Mouse (Mus musculus) MEL (cell line): Measurements from ENCODE around the gene Sfxn1. TPM values are rescaled to one million over a fixed set of nuclear protein-coding genes. Genes with fewer than 3 reads are reported as not detected.

ENCODE experiments used
- DNase-seq: peaks from one replicate; pipeline ENCODE4 v3.0.0; 2011; ENCODE audit warnings: low read depth, low spot score
- H3K27ac ChIP-seq: 2 replicates; pipeline ENCODE4 v1.5.1; 2012; ENCODE audit warnings: low read depth, mild to moderate bottlenecking, control low read depth, low read length, moderate library complexity; ENCODE audit not compliant: control insufficient read depth
- H3K27me3 ChIP-seq, 2 experiments: fragments of 150-350 bp in 1 of 2; sonication (generic) in 1 of 2; 2 replicates each; pipeline ENCODE4 v1.6.1; 2012; ENCODE audit warnings: low read length in 2 of 2, mild to moderate bottlenecking in 2 of 2, improper control_type of control experiment in 1 of 2, moderate library complexity in 1 of 2; ENCODE audit not compliant: insufficient read depth in 2 of 2, control insufficient read depth in 1 of 2
- H3K36me3 ChIP-seq, 2 experiments: 2 replicates each; pipeline ENCODE4 v1.6.1; 2012 to 2014; ENCODE audit warnings: low read length in 2 of 2, improper control_type of control experiment in 1 of 2, inconsistent platforms in 1 of 2, mild to moderate bottlenecking in 1 of 2; ENCODE audit not compliant: insufficient read depth in 2 of 2, control insufficient read depth in 1 of 2
- H3K4me1 ChIP-seq, 2 experiments: fragments of 150-350 bp in 1 of 2; sonication (generic) in 1 of 2; 2 replicates each; pipeline ENCODE4 v1.6.1; 2012; ENCODE audit warnings: low read length in 2 of 2, improper control_type of control experiment in 1 of 2, mild to moderate bottlenecking in 1 of 2; ENCODE audit not compliant: insufficient read depth in 2 of 2, control insufficient read depth in 1 of 2
- H3K4me3 ChIP-seq, 2 experiments: fragments of 150-350 bp in 1 of 2; sonication (generic) in 1 of 2; 2 replicates each; pipeline ENCODE4 v1.5.1; 2012; ENCODE audit warnings: low read depth in 2 of 2, low read length in 2 of 2, mild to moderate bottlenecking in 2 of 2, moderate library complexity in 2 of 2, control low read depth in 1 of 2, improper control_type of control experiment in 1 of 2; ENCODE audit not compliant: control insufficient read depth in 1 of 2, insufficient read depth in 1 of 2
- H3K79me2 ChIP-seq: 2 replicates; pipeline ENCODE4 v1.6.1; 2012; ENCODE audit warnings: mild to moderate bottlenecking, low read length, moderate library complexity; ENCODE audit not compliant: control insufficient read depth, poor library complexity, insufficient read depth
- H3K9ac ChIP-seq: 2 replicates; pipeline ENCODE4 v1.6.1; 2012; ENCODE audit warnings: low read depth, mild to moderate bottlenecking, control low read depth, low read length, moderate library complexity; ENCODE audit not compliant: control insufficient read depth, poor library complexity, severe bottlenecking
- H3K9me3 ChIP-seq: fragments of 150-350 bp; sonication (generic); replicated peaks from 2 replicates; pipeline ENCODE4 v1.6.1; 2012; ENCODE audit warnings: mild to moderate bottlenecking, low read length, improper control_type of control experiment, moderate library complexity; ENCODE audit not compliant: insufficient read depth
- BHLHE40 ChIP-seq: IDR thresholded peaks from 2 replicates; pipeline ENCODE4 v1.6.1; 2012; ENCODE audit warnings: low read depth, mild to moderate bottlenecking, inconsistent platforms, low read length, improper control_type of control experiment, borderline replicate concordance
- CHD1 ChIP-seq: IDR thresholded peaks from 2 replicates; pipeline ENCODE4 v1.6.1; 2012; ENCODE audit warnings: low read depth, mild to moderate bottlenecking, inconsistent platforms, low read length, improper control_type of control experiment
- CHD2 ChIP-seq: IDR thresholded peaks from 2 replicates; pipeline ENCODE4 v1.6.1; 2011; ENCODE audit warnings: low read length, improper control_type of control experiment
- CTCF ChIP-seq, 3 experiments: IDR thresholded peaks in 2 of 3; conservative IDR thresholded peaks in 1 of 3; 2 replicates each; pipeline ENCODE4 v1.5.1; 2011 to 2012; ENCODE audit warnings: low read length in 3 of 3, low read depth in 2 of 3, mild to moderate bottlenecking in 2 of 3, improper control_type of control experiment in 1 of 3, inconsistent platforms in 1 of 3, mixed read lengths in 1 of 3, moderate library complexity in 1 of 3; ENCODE audit not compliant: control insufficient read depth in 1 of 3, insufficient read depth in 1 of 3, poor library complexity in 1 of 3, severe bottlenecking in 1 of 3
- E2F4 ChIP-seq: IDR thresholded peaks from 2 replicates; pipeline ENCODE4 v1.6.1; 2011; ENCODE audit warnings: low read depth, low read length, improper control_type of control experiment, borderline replicate concordance
- ELF1 ChIP-seq: IDR thresholded peaks from 2 replicates; pipeline ENCODE4 v1.6.1; 2014; ENCODE audit warnings: low read depth, mild to moderate bottlenecking, inconsistent platforms, low read length, improper control_type of control experiment, moderate library complexity
- EP300 ChIP-seq, 2 experiments: IDR thresholded peaks; 2 replicates each; pipeline ENCODE4 v1.6.1; 2011; ENCODE audit warnings: improper control_type of control experiment in 2 of 2, low read length in 2 of 2, low read depth in 1 of 2, mild to moderate bottlenecking in 1 of 2
- ETS1 ChIP-seq: IDR thresholded peaks from 2 replicates; pipeline ENCODE4 v1.6.1; 2012; ENCODE audit warnings: low read depth, mild to moderate bottlenecking, inconsistent platforms, low read length, improper control_type of control experiment, moderate library complexity
- GABPA ChIP-seq: IDR thresholded peaks from 2 replicates; pipeline ENCODE4 v1.6.1; 2012; ENCODE audit warnings: low read depth, mild to moderate bottlenecking, inconsistent platforms, low read length, improper control_type of control experiment, moderate library complexity
- GATA1 ChIP-seq: IDR thresholded peaks from 2 replicates; pipeline ENCODE4 v1.6.1; 2011; ENCODE audit warnings: low read depth, low read length, improper control_type of control experiment
- JUND ChIP-seq: IDR thresholded peaks from 2 replicates; pipeline ENCODE4 v1.6.1; 2011; ENCODE audit warnings: low read depth, mild to moderate bottlenecking, improper control_type of control experiment, low read length
- MAX ChIP-seq: IDR thresholded peaks from 2 replicates; pipeline ENCODE4 v1.6.1; 2011; ENCODE audit warnings: low read length, improper control_type of control experiment
- MXI1 ChIP-seq: IDR thresholded peaks from 2 replicates; pipeline ENCODE4 v1.6.1; 2011; ENCODE audit warnings: mild to moderate bottlenecking, low read depth, low read length, improper control_type of control experiment
- MYB ChIP-seq: IDR thresholded peaks from 2 replicates; pipeline ENCODE4 v1.6.1; 2011; ENCODE audit warnings: mild to moderate bottlenecking, low read depth, low read length, improper control_type of control experiment
- MYC ChIP-seq: IDR thresholded peaks from 2 replicates; pipeline ENCODE4 v1.6.1; 2011; ENCODE audit warnings: low read depth, mild to moderate bottlenecking, low read length, improper control_type of control experiment, moderate library complexity
- NELFE ChIP-seq: IDR thresholded peaks from 2 replicates; pipeline ENCODE4 v1.6.1; 2011; ENCODE audit warnings: low read depth, low read length, improper control_type of control experiment
- NRF1 ChIP-seq: IDR thresholded peaks from 2 replicates; pipeline ENCODE4 v1.6.1; 2014; ENCODE audit warnings: low read depth, mild to moderate bottlenecking, inconsistent platforms, low read length, improper control_type of control experiment, moderate library complexity; ENCODE audit not compliant: poor library complexity, insufficient read depth, severe bottlenecking
- POLR2A ChIP-seq, 2 experiments: IDR thresholded peaks; 2 replicates each; pipeline ENCODE4 v1.6.1; 2011 to 2012; ENCODE audit warnings: low read length in 2 of 2, mild to moderate bottlenecking in 2 of 2, control low read depth in 1 of 2, improper control_type of control experiment in 1 of 2, low read depth in 1 of 2, moderate library complexity in 1 of 2; ENCODE audit not compliant: control insufficient read depth in 1 of 2, insufficient read depth in 1 of 2, poor library complexity in 1 of 2
- POLR2AphosphoS5 ChIP-seq: IDR thresholded peaks from 2 replicates; pipeline ENCODE4 v1.6.1; 2012; ENCODE audit warnings: low read depth, borderline replicate concordance, mild to moderate bottlenecking, inconsistent platforms, low read length, moderate library complexity, mixed read lengths
- TAL1 ChIP-seq: IDR thresholded peaks from 2 replicates; pipeline ENCODE4 v1.6.1; 2012; ENCODE audit warnings: mild to moderate bottlenecking, inconsistent platforms, low read length, moderate library complexity, mixed read lengths
- TBP ChIP-seq: IDR thresholded peaks from 2 replicates; pipeline ENCODE4 v1.8.0; 2011; ENCODE audit warnings: low read depth, low read length, improper control_type of control experiment
- TCF12 ChIP-seq: IDR thresholded peaks from 2 replicates; pipeline ENCODE4 v1.6.1; 2014; ENCODE audit warnings: low read depth, mild to moderate bottlenecking, inconsistent platforms, low read length, improper control_type of control experiment, moderate library complexity
- UBTF ChIP-seq: IDR thresholded peaks from 2 replicates; pipeline ENCODE4 v1.6.1; 2012; ENCODE audit warnings: low read depth, mild to moderate bottlenecking, inconsistent platforms, low read length, improper control_type of control experiment, moderate library complexity, borderline replicate concordance; ENCODE audit not compliant: insufficient read depth
- USF1 ChIP-seq: IDR thresholded peaks from 2 replicates; pipeline ENCODE4 v1.6.1; 2014; ENCODE audit warnings: low read depth, mild to moderate bottlenecking, inconsistent platforms, low read length, improper control_type of control experiment, moderate library complexity
- USF2 ChIP-seq, 2 experiments: IDR thresholded peaks; 2 replicates each; pipeline ENCODE4 v1.6.1; 2011 to 2012; ENCODE audit warnings: improper control_type of control experiment in 2 of 2, low read length in 2 of 2, borderline replicate concordance in 1 of 2, inconsistent platforms in 1 of 2, low read depth in 1 of 2, mild to moderate bottlenecking in 1 of 2; ENCODE audit not compliant: insufficient read depth in 1 of 2
- ZKSCAN1 ChIP-seq: IDR thresholded peaks from 2 replicates; pipeline ENCODE4 v1.6.1; 2012; ENCODE audit warnings: low read depth, mild to moderate bottlenecking, inconsistent platforms, low read length, improper control_type of control experiment, moderate library complexity
- ZMIZ1 ChIP-seq: IDR thresholded peaks from 2 replicates; pipeline ENCODE4 v1.6.1; 2012; ENCODE audit warnings: low read depth, mild to moderate bottlenecking, inconsistent platforms, low read length, improper control_type of control experiment, moderate library complexity
- ZNF384 ChIP-seq: IDR thresholded peaks from 2 replicates; pipeline ENCODE4 v1.6.1; 2012; ENCODE audit warnings: low read depth, mild to moderate bottlenecking, inconsistent platforms, low read length, improper control_type of control experiment
- polyA plus RNA-seq, 2 experiments: library from polyadenylated mRNA; stranded (reverse) in 1 of 2; unstranded in 1 of 2; fragments of >175 nt in 1 of 2; fragments of >200 nt in 1 of 2; gene quantifications; 2 replicates each; pipeline versions ENCODE4 v1.2.1 to v1.2.4; 2012; ENCODE audit warnings: low replicate concordance in 2 of 2, low read depth in 1 of 2; ENCODE audit not compliant: insufficient read length in 2 of 2, insufficient read depth in 1 of 2, missing spikeins in 1 of 2
- total RNA-seq: library from RNA; depleted of rRNA; stranded (reverse); fragments of 300-350 nt; gene quantifications from 2 replicates; pipeline ENCODE4 v1.2.3, GENCODE M21; 2012; rRNA removed

Gene Sfxn1
- total RNA-seq = 42.8 and 47.9 TPM in 2 replicates
- 10 to 100 TPM in 1 of 2 experiments, not detected in 1; 74.6 TPM for polyA plus RNA-seq

DNA sequence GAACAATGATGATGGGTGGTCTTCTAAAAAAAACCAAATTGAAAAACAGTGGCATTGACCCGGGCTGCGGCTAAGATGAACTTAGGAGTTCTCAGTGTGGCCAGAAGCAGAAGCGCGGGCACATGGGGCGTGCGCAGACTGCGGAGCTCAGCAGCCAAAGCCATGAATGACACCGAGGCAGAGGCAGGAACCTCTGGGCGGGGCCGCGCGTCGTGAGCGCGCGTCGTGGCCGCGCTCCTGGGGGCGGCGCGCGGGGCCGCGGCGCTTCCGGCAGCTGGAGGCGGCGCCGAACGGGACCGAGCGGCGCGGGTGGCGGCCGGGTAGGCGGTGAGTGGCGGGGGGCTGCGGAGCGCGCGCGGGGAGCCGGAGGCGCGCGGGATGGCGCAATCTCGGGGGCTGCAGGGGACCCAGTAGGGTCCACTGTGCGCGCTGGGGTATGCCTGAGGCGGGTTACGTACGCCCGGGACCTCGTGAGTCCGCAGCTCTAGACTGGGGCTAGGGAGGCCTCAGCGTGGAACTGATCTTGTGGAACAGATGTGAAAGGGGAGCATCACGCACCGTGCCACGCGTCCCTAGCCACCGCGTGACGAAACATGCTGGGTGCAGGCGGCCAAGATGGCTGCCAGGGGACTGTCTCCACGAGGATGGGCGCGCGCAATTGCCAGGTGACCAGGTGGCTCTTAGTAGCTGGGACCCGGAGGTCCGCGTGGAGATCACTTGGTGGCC lies at the start of gene Sfxn1:
TSS of gene Sfxn1 (plus strand) at position 264 of the 726 bp plus-strand sequence.
- peak within 1 kb of the TSS; percentile 92 for H3K9ac ChIP-seq
- H3K36me3 ChIP-seq = peaks cover 9 to 10% of the 10 kb centered on the region in 2 experiments; a peak in 3 of 4 replicates
- peaks cover 0 to 4% of the 10 kb centered on the region in 2 experiments; a peak in 1 of 4 replicates for H3K27me3 ChIP-seq
- TF ChIP-seq CHD2 (no peak), USF2 (IDR thresholded peaks at IDR 0.05; ENCODE audit: borderline replicate concordance in 1 of 2, insufficient read depth in 1 of 2, low read depth in 1 of 2, low read length in 2 of 2) (no peak), GATA1 (no peak), NRF1 (peak; percentile 66), MYB (no peak), ZNF384 (0 out of 2 replicates have a peak, but pooled peaks have one; percentile 68), POLR2AphosphoS5 (no peak), BHLHE40 (no peak), TAL1 (no peak), ELF1 (no peak), ETS1 (no peak), CTCF (IDR thresholded peaks at IDR 0.05 in 2 of 3, conservative IDR thresholded peaks at IDR 0.05 in 1 of 3; ENCODE audit: control insufficient read depth in 1 of 3, insufficient read depth in 1 of 3, low read depth in 2 of 3, low read length in 3 of 3, poor library complexity in 1 of 3, severe bottlenecking in 1 of 3) (no peak), MYC (peak; percentile 92), TBP (0 out of 2 replicates have a peak, but pooled peaks have one; percentile 22), USF1 (peak; percentile 9; the same call in 1 of the 2 replicates), MAX (peak; percentile 91; the same call in 1 of the 2 replicates), POLR2A (IDR thresholded peaks at IDR 0.05; ENCODE audit: control insufficient read depth in 1 of 2, insufficient read depth in 1 of 2, low read depth in 1 of 2, low read length in 2 of 2, poor library complexity in 1 of 2) (peak; percentile 59 to 86; a peak in 3 of 4 replicates), ZKSCAN1 (no peak), MXI1 (peak; percentile 78), EP300 (IDR thresholded peaks at IDR 0.05; ENCODE audit: low read depth in 1 of 2, low read length in 2 of 2) (0 out of 4 replicates have a peak, but pooled peaks of 1 of the 2 experiments have one; percentile 8), TCF12 (no peak), UBTF (no peak), JUND (no peak), E2F4 (no peak), CHD1 (no peak; the same call in 1 of the 2 replicates), GABPA (no peak), ZMIZ1 (no peak; the same call in 1 of the 2 replicates), NELFE (peak; percentile 59)
- H3K4me3 ChIP-seq = peak within 1 kb of the TSS; percentile 88 to 93
- H3K27ac ChIP-seq = peak within 1 kb of the TSS; percentile 76
- H3K4me1 ChIP-seq = peaks cover 0 to 18% of the 10 kb centered on the region in 2 experiments; a peak in 3 of 4 replicates
- H3K79me2 ChIP-seq = peaks cover 49% of the 10 kb centered on the region
- H3K9me3 ChIP-seq = no peaks in the 10 kb centered on the region
- peak; percentile 88 for DNase-seq
